Mouse (Mus musculus) skeletal muscle tissue, adult 2 months (tissue): ENCODE data around the gene Zfp451.
"Not testable (repeated sequence)": the region's sequence is repeated elsewhere in the genome, so short reads cannot be mapped to it uniquely, and the experiment has no call there.

Experiments
- DNase-seq: peaks from one replicate; pipeline ENCODE4 v3.0.0-alpha.2; 2012; ENCODE audit warnings: low read depth, low spot score

The Zfp451 gene

GRCm38 (mm10) chr1:33813868-33814794, at the start of gene Zfp451:
Gene Zfp451 (minus strand): TSS chr1:33814595.
- DNase-seq: peak; percentile 67

GRCm38 (mm10) chr1:33846807-33847206, 32.4 kb upstream of the Zfp451 start:
- no peak for DNase-seq

GRCm38 (mm10) chr1:33843823-33844222, 29.4 kb upstream of the Zfp451 start:
- DNase-seq: no peak

GRCm38 (mm10) chr1:33838952-33839351, 24.6 kb upstream of the Zfp451 start:
- not testable (repeated sequence) for DNase-seq

GRCm38 (mm10) chr1:33830586-33830985, 16.2 kb upstream of the Zfp451 start:
- no peak for DNase-seq

GRCm38 (mm10) chr1:33817931-33818330, 3.5 kb upstream of the Zfp451 start:
- DNase-seq: no peak

GRCm38 (mm10) chr1:33813495-33813867, 914 bp downstream of the Zfp451 start:
- no peak for DNase-seq

- no peak for DNase-seq
Measured at GRCm38 (mm10) chr1:33803323-33803722, 11.1 kb downstream of the Zfp451 start.

GRCm38 (mm10) chr1:33799620-33800019, 14.8 kb downstream of the Zfp451 start:
- DNase-seq: no peak

- no peak for DNase-seq
Measured at GRCm38 (mm10) chr1:33788493-33788892, 25.9 kb downstream of the Zfp451 start.

GRCm38 (mm10) chr1:33788072-33788471, 26.3 kb downstream of the Zfp451 start:
- DNase-seq: no peak

- no peak for DNase-seq
Measured at GRCm38 (mm10) chr1:33784561-33784960, 29.8 kb downstream of the Zfp451 start.

GRCm38 (mm10) chr1:33776175-33776611, 38.2 kb downstream of the Zfp451 start:
- DNase-seq: no peak

- no peak for DNase-seq
Measured at GRCm38 (mm10) chr1:33772106-33772505, 42.3 kb downstream of the Zfp451 start.

- no peak for DNase-seq
Measured at GRCm38 (mm10) chr1:33771621-33772020, 42.8 kb downstream of the Zfp451 start.

- DNase-seq: no peak
Measured at GRCm38 (mm10) chr1:33768827-33769226, 45.6 kb downstream of the Zfp451 start.

- no peak for DNase-seq
Measured at GRCm38 (mm10) chr1:33768091-33768787, 46.2 kb downstream of the Zfp451 start.

- DNase-seq: no peak
Measured at GRCm38 (mm10) chr1:33766520-33767508, 47.6 kb downstream of the Zfp451 start.

GRCm38 (mm10) chr1:33765468-33766080, 48.8 kb downstream of the Zfp451 start:
- no peak for DNase-seq

GRCm38 (mm10) chr1:33763826-33764225, 50.6 kb downstream of the Zfp451 start:
- DNase-seq: no peak

GRCm38 (mm10) chr1:33758488-33758887, 55.9 kb downstream of the Zfp451 start:
- no peak for DNase-seq
